Mouse (Mus musculus) testis, postnatal 10 days (tissue): ENCODE measurements around the gene Dgkg.

Source experiments
- DNase-seq: peaks from one replicate; pipeline ENCODE4 v3.0.0; 2021; ENCODE audit warnings: low spot score

The Dgkg gene

DNA sequence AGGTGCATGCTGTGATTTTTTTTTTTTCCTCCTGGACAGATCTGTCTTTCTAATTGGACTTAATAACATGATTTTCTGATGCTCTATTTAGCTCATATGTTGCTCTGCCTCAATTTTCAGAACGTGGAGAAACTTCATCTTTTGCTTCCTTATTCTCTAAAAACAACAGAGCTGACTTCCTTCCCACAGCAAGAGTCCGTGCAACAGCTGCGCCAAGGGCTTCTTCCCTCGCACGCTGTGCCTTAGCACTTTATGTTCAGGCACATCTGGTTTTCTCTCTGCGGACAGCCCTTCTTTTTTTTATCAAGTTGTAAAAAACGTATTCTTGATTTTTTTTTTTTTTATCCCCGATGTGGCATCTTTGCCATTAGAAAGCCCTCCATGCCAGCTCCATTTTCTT, 111.2 kb downstream of the Dgkg start:
- no peak for DNase-seq

DNA sequence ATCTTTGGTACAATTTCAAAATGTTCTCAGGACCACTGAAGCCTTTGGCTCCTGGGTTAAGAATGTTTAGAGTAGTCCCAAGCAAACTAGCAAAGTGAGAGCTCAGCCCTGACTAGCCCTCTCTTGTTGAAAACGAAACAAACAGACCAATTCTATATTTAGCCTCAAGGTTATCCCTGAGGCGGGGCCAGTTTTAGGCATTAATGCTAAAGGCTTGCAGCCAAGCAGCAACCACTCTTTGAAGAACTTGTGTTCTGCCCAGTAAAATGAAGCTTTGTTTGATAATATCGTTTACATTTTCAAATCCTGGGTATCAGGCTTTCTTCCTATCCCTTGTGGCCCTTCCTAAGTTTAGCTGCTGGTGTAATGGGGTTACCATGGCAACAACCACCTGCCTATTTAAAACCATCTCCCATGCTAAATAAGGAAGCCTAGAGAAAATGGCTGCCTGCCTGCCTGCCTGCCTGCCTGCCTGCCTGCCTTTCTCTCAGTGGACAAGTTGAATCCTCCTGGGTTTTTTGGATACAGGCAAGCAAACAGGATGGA, 111.9 kb downstream of the Dgkg start:
- peak; percentile 49 for DNase-seq

DNA sequence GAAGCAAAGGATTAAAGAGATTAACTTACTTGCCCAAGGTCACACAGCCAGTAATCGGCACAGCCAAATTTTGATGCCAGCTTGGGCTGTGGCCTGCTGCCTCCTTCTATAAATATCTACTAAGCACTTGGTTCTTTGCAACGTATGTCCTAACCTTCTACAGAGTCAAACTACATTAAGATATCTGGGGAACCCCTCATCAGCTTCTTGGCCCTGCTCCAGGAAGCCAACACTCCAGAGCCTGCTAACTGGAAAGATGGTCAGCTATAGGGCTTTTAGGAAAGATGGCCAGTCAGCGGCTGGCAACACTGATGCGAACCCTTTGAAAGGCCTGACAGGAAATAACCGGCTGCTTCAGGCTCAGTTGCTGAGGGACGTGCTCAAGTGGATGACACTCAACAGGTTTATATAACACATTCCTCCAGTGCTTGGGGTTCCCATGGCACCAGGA, 114.3 kb downstream of the Dgkg start:
- DNase-seq = no peak

DNA sequence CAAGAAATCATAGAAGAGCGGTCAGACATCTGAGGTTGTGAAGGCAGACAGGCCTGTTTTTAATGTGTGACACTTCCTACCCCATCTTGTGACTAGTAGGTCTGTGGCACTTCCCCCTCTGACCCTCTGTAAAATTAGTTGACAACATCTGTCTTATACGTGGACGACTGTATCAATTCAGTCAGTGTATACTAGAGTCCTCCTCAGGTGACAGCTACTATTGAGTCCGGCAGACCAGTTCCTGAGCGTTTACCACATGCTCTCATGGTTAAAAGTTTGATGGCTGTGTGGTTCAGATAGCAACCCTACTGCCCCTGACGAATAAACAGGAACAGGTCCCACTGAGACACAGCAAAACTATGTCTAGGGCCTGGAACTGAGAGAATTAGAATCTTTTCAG, 117.7 kb downstream of the Dgkg start:
- no peak for DNase-seq

DNA sequence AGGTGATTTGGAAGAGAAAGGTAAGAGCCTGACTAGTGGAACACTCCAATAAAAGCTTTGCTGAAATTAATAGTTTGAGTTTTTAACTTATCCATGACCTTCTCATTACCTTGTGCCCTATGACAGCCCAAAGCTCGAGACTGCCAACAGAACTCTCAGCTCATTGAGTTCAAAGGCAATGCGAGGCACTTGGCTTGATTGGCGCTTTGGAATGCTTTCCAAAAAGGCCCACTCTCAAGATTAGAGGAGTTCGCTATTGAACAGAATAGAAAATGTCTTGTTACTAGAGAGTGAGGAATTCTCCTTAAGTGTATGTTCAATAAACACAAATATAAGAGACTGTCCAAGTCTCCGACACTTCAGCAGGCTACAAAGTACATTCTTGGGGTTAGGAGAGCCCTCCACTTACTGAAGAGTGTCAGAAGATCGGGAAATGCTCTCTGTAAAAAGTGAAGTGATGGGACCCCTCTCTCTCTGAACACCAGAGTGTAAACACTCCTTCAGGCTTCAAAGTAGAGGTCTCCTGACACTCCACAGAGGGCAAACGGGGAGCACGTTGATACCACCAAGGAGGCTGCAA, 120.3 kb downstream of the Dgkg start:
- DNase-seq = no peak

DNA sequence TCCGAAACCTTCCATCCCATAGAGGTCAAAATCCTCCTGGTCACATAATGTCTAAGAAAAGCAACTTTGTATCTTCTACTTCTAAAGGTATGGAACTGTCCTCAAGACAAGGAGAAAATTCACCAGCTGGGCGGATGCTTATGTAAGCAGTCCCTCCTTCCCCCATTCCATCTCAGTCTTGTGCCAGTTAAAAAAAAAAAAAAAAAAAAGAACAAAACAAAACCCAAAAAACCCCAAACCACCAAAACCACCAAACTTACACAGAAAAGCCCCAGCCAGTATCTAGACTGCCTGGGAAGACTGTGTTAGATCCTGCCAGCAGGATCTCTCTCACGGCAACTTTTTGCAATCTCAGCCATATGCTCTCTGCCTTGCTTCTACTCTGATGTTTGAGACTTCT, 123.9 kb downstream of the Dgkg start:
- DNase-seq = no peak

DNA sequence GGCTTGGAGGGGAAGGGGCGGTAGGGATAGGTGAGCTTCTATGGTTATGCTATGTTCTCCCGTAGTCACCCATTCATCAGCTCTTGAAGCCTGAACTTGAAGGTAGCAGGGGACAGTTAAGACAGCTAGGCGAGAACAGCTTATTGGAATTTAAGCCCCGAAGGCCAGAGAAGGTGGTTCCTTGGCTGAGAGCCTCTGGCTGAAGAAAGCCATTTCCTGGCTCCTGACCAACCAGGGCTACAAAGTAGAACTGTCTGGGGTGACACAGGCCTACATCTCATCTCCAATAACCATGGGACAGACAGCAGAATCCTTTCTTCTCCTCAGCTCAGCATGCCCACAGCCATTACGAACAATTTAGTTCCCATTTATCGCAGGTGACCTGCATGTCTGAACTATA, 125.2 kb downstream of the Dgkg start:
- no peak for DNase-seq

DNA sequence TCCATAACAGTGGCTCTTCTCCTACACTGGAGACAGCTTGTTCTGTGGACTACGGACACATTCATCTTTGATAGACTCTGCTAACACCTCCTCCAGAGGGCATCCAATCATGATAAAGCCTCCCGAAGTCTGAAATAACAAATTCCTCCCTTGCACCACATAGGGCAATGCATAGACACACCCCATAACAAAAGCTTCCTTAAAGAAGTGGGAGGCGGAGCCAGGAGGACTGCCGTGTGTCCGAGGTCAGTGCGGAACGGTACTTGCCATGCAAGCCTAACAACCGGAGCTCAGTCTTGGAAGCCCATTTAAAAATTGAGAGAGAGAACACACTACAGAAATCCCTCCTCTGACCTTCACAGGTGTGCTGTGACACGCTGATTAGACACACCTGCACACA, 126.0 kb downstream of the Dgkg start:
- DNase-seq = no peak

DNA sequence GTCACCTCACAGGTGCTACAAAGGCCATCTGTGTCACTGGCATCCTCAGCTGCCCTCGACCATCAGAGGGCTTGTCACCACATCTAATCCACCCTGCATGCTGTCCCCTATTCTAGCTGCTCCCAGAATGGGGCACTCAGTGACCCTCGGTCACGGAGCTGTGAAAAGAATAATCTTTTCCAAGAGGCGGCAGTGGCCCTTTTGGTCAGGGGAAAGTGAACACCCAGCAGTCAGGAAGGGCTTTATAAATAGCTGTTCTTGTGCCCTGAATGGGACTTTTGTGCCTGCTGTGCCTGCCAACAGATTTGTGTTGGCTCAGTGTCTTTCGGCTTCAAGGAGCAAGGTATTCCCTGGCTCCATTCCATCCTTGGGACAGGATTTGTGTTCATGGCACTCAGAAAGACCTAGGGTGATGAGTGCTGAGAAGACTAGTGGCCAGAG, 129.5 kb downstream of the Dgkg start:
- no peak for DNase-seq

DNA sequence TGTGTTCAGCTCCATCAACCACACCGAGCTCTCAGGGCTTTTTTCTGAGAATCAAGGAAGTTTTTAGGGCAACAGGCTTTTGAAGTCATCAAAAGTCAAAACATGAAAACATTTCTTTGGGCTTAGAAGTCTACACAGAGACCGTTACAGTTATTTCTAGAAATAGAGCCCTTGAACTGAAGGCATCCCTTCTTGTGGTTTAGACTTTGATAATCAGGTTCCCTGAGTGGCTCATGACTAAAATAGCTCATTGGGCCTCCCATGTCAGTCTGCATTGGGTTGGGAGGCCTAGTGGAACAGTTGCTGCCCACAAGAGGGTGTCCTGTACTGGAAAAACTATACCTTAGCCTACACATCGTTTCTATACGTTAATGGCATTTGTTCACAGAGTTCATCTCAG, 130.6 kb downstream of the Dgkg start:
- no peak for DNase-seq

DNA sequence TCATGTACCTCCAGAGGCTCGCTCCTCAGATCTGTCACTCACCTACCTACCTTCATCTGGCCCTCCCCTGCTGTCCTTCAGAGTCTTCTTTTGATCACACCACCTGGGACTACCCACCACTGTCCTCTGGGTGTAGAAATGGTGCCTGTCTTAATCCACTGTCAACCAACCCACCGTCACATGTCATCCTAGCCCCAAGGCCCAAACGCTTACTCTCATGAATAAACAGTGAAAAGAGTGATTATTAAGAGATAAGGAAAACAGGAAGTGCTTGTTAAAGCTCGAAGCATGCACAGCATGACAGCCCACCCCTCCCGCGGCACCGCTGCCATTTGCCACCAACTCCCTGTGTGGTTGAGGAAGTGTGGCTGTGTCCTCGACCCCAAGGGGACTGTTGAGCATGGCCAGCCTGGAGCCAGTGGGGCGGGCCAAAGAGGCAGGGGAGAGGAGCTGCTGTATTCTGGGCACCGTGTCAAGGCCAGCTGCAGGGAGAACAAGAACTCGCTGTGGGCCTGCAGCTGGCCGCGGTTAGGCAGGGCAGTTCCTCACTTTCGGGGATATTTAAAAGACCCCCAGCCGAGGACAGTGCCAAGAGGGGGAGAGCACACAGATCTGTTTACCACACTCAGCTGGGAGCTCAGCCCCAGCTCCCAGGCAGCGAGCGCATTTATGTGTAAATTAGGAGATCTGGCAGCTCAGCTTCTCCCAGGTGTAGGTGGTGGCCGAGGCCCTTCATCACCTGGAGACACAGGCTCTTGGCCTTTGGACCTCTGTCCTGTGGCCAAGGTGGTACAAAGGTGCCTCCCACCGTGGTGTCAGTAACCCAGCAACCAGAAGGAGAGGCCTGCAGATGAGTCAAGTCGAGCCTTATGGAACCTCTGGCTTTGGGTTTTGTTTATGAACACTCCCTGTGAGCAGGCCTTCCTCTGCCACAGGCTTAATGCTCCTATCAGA, 139.3 kb downstream of the Dgkg start:
- DNase-seq = peak; percentile 87

DNA sequence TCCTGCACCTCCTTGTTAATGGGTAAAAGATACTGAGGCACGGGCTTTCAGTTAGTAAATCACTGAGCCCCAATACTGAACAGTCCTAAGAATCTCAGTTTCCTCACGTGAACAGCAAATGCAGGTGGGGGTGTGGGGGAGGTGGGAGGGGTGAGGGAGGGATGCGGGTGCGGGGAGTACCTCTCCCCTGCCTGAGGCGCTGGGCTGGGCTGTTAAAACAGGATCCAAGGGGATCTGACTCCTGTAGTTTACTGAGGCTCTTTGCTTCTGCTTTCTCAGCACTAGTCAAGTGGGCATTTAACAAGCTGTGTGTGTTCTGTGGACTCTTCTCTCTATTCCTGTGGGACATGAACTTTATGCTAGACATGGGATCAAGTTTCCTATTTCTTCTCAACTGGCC, 141.5 kb downstream of the Dgkg start:
- DNase-seq = no peak

DNA sequence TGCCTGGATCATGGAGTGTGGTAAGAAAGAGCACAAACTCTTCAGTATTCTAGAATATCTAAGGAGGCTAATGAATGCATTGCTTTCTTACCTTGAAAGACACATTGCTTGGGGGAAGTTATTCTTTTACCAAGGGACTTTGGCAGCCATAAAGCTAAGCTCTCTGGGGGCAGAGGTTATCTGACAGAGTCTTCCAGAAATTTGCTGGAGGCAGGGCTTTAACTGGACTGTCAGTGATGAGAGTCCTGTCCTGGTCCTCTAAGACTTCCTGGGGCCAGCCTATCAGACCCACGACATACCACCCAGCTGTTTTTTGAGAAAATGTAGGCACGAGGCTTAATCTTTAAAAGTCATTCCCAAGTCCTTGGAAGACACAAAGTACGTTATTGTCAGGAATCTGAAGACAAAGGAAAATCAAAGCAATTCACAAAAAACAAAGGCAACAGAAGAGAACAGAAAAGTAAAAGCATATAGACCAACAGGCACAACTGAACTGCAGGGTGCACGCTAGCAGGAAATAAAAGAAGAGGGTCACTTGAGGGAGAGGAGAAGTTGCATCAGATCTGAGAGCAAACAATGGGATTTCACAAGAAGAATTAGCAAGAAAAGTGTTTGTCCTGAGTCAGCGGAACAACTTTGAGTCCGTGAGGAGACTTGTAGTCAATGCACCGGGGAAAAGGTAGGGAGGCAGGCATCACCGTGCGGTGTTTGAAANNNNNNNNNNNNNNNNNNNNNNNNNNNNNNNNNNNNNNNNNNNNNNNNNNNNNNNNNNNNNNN, 146.0 kb downstream of the Dgkg start:
- no peak for DNase-seq

DNA sequence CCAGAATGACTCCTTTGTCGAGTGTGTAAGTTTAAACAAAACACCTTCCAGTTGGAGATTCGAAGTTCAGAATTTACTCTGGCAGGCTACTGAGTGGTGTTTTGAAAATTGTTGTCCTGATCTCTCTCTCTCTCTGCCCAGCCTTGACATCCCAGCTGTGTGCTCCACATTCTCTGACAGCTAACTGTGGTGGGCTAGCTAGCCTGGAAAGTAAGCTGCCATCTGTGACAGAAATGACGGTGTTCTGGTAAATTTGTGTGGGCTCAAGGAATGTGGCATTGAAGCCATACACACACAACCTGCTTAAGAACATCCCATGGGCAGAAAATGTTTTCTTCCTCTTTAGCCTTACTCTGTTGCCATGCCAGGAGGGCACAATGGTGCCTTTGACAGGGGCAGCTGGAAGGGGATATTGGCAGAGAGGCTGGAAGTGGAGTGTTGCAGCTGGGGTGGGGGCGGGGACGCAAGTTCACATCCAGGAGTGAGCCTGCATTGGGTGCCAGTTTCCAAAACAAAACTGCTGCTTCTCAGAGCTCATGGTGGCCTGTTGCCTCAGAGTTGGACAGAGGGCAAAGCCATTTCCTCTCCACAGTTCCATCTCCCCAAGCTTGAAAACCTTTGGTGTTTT, 148.0 kb downstream of the Dgkg start:
- DNase-seq = no peak

DNA sequence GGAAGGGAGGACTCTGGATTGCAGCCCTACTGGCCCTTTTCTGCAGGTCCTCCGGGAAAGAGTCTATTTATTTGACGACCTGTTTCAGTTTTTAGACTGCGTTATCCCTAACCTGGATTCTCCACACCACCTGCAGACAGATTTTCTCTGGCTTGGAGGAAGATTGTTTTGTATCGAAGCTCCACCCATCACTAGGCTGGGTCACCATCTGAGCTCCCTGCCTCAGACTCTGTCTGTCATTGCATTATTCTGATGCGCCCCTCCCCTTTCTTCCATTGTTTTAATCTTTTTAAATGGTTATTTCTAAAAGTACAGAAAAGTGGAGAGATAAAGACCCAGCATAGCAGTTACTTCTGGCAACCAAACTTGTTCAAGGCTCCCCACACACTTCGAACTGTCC, 151.4 kb downstream of the Dgkg start:
- no peak for DNase-seq

DNA sequence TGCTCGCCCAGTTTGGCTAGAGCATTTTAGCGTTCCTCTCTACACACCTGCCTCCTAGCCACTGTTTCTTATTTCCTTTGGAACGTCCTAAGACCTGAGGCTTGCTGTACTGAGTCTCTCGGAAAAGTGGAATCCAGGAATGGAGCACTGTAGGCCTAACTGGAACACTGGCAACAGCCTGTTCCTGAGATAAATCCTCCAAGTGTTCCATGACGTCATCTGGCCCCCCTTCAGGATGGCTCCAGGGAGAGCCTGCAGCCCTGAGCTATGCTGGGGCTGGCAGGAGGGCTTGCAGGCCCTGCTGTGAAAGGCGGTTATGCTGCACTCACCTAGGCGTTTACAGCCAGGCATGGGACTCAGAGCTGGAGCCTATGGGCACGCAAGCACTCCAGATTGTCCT, 152.2 kb downstream of the Dgkg start:
- peak; percentile 68 for DNase-seq

DNA sequence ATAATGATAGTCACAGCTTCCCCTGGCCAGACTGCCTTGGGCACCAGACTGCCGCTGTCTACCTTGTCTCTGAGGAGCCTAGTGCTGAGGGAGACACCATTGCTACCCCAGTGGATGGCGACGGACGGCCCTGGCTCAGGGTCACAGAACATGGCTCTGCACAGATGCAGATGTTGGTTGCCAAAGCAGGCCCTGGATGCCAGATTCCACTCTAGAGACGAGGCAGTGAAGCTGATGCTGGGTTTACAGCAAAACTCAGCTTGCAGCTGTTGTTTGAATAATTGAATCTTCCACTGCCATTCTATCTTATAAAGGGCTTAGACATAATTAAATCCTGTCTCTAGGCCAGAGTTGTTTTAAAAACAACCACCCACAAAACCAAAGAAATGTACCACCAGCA, 153.0 kb downstream of the Dgkg start:
- no peak for DNase-seq

DNA sequence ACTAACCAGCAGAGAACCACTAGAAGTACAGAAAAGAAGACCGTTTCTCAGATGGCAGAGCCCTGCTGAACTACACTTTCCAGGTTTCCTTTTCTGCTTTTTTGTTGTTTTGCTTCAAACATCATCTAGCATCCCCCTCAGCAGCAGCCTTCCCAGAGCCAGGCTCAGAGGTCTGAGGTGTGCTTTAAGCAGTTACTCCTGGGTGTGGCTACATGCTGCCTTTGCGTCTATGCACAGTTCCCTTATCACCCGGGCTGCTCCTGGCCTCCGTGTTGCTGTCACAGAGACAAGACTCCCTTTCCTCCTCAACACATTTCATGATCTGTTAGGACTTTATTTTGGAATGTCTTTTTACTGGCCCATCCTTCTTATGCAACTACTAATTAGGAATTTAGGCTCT, 153.6 kb downstream of the Dgkg start:
- no peak for DNase-seq

DNA sequence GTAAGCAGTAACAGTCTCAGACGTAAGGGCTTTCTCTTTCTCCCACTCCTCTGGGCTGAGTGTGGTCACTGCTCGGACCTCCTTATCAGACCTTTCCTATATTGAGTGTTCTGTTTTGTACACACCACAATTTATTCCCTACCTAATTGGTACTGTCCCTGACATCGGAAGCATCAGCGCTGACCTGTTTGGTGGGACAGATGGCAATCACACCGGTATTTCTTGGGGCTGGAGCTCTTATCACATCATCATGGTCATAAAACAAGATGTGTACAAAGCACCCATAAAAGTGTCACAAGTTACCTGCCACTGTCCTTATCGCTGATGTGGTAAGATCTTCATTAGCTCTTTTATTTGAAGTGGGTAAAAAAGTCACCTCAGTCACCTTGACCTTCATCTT, 155.2 kb downstream of the Dgkg start:
- DNase-seq = no peak

DNA sequence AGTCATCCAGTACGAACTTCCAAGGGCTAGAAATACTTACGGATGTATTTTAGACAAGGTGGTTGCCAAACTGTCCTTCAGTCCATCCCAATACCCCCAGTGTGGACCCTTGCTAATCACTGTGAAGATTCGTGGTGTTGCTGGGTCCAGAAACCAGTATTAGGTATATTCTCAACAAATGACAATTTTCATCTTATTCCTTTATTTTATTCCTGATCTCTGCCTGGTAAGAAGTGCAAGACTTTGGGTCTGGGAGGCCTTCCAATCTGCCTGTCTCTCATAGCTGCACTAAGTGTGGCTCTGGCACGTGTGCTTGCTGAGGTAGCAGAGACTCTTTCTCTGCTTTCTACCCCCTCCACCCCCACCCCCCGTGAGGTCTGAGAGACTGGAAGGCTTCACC, 156.5 kb downstream of the Dgkg start:
- no peak for DNase-seq

DNA sequence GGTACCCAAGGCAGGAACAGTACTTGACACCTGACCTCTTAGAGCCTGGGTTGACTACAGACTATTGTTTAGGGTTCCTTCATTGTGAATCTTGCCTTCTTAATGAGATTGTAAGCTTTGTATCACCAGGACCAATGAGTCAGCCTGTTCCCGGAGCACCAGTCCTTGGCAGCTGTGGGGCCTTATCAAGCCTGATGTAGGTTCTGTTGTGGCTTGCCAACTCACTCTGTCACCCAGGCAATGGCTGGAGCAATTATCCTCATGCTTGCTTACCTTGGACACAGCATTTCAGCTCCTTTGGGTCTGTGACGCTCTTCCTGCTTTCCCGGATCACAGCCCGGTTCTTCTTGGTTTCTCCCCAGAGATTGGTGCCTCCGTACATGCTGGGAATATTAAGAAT, 157.1 kb downstream of the Dgkg start:
- DNase-seq = no peak

DNA sequence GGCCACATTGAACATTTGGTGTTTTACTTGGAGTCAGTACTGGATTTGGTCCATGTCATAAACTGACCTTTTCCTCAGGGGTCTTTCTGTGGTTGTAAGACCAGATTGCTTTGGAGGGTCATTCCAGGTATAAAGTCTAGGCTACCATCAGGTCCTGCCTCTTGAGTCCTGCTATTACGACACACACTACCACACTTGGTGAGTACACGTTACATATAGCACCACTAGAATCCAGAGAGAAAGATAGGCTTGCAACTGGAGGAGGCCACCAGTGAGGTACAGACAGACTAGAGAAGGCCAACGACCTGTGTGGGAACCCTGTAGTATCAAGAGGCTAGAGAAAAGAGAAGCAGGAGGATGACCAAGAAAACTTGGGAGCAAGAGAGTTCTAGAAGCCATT, 157.6 kb downstream of the Dgkg start:
- DNase-seq = no peak
